Mouse (Mus musculus) left cerebral cortex, adult 6 months (tissue): ENCODE data around the gene Cdc25b. TPM values are rescaled to one million over a fixed set of nuclear protein-coding genes. Genes with fewer than 3 reads are reported as not detected.

Source experiments
- long read RNA-seq, 2 experiments: library from polyadenylated mRNA; unstranded; transcript quantifications; one replicate each; pipeline ENCODE4 v2.0.0; 2019 to 2020
- polyA plus RNA-seq: library from polyadenylated mRNA; unstranded; fragments of <200 nt; fragmentation: Nextera tagmentation; gene quantifications from 2 replicates; pipeline ENCODE4 v1.2.3, GENCODE M21; 2021

The Cdc25b gene
- 3.6 and 4.7 TPM in 2 replicates for polyA plus RNA-seq
- long read RNA-seq, experiment 1, transcript Cdc25b-202 (15 exons, 3,004 nt): major isoform, 8 of 25 reads
- long read RNA-seq, experiment 1, transcript Cdc25b-201 (16 exons, 3,089 nt): minor isoform, 5 of 25 reads
- long read RNA-seq, experiment 1, partial matches to known transcripts: 4 of 25 reads
- long read RNA-seq, experiment 1, other reads (novel, unspliced or antisense): 8 of 25 reads
- long read RNA-seq, experiment 2, partial matches to known transcripts: 1 of 5 reads
- long read RNA-seq, experiment 2, other reads (novel, unspliced or antisense): 1 of 5 reads

DNA sequence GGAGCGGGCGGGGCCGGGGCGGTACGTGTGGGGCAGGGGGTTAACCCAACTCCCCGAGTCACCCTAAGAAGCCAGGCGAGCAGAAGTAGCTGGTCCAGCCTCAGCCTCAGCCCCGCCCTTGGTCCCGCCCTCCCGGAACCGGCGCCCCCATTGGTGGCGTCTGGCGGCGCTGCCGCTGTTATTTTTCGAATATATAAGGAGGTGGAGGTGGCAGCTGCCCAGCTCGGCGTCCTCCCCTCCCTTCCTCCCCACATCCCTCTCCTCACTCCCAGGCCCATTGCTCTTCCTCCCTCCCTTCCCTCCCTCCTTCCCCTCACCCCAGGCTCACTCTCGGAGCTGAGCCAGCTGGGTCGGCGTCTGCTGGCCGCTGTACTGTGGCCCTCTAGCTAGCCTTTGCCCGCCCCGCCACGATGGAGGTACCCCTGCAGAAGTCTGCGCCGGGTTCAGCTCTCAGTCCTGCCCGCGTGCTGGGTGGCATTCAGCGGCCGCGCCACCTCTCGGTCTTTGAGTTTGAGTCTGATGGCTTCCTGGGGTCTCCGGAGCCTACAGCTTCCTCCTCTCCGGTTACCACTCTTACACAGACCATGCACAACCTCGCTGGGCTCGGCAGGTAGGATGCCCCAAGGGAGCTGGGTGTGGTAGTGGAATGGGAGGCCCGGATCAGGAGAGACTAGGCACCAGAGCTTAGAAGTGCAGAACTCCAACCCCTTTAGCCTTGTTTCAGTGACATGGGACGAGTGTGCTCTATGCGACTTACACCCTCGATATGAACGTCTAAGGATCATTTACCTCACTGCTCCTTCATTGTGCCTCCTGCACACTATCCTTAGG lies at the start of gene Cdc25b, which contains the start of gene Spef1:
Gene Cdc25b (plus strand): TSS at position 179 of the 831 bp plus-strand sequence.
Gene Spef1 (minus strand): TSS at position 512 of the 831 bp plus-strand sequence.

DNA sequence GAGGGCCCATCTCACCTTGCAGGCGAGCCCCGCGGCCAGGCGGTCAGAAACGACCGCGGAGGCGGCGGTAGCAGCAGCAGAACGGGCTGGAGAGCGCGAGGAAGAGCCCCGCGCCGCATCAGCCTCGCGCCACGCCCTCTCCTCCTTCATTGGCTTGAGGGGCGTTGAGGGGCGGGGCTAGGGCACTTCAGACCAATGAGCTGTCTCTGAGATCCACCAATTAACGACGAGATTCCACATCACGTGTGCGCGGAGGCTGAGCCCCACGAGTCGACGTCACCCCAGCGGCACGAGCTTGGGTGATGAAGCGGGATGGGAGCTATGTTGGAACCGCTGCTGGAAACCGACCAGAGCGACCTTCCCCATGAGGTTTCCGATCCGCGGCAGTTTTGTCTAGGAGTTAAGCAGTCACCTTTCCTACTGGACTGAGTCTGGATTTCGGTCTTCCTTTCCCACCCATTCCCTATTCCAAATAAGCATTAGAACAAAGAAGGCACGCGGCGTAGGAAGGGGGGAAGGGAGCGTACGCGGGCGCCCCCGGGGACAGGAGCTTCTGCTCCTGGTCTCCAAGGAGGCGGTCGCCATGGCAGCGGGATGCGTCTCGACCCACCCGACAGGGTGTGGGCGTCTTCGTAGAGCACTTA lies 26.7 kb upstream of the Cdc25b start, which contains the start of gene 1700037H04Rik:
Gene 1700037H04Rik (minus strand): TSS at position 144 of the 644 bp plus-strand sequence.

DNA sequence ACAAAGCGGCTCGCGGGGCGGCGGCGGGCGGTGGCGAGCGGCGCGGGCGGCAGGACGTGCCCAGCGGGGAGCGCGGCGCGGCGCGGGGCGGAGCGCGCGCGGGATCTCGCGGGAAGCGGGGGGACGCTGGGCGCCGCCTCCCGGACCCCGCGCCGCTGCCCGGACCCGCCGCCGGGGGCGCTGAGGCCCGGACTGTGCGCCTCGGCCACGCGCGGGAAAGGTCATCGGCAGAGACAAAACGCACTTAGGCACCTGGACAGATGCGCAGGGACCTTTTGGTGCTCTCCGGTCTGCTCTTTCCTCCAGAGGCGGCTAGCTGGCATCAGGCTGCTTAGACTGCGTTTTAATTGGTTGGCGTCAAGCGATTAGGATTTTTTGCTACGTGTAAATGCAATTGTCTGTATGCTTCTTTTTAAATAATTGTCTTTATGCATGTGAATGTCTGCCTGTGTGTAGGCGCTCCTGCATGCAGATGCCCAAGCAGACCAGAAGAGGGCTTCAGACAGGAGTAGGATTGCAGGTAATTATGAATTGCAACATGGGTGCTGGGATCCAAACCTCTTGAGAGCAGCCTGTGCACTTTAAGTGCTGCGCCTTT lies 6.7 kb upstream of the Cdc25b start, which contains the start of gene Cenpb:
Gene Cenpb (minus strand): TSS at position 78 of the 598 bp plus-strand sequence.

DNA sequence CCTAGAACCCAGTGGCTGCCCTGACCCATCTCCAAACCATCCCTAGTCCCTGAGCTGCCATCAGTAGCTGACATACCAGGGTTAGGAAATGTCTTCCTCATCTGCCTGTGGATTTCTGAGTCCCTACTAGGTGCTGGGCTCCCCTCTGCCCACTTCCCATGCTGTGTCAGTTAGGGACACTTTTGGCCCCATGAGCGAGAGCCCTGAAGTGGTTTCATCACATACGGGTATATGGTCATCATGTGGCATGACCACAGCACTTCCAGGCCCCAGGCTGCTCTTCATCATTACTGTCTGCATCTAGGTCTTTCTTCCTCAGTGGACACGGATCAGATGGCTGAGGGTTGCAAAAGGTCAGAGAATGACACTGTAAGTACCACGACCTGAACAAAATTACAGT lies 20.0 kb downstream of the Cdc25b start, which contains the start of gene Ap5s1:
Gene Ap5s1 (plus strand): TSS at position 301 of the 400 bp plus-strand sequence.

DNA sequence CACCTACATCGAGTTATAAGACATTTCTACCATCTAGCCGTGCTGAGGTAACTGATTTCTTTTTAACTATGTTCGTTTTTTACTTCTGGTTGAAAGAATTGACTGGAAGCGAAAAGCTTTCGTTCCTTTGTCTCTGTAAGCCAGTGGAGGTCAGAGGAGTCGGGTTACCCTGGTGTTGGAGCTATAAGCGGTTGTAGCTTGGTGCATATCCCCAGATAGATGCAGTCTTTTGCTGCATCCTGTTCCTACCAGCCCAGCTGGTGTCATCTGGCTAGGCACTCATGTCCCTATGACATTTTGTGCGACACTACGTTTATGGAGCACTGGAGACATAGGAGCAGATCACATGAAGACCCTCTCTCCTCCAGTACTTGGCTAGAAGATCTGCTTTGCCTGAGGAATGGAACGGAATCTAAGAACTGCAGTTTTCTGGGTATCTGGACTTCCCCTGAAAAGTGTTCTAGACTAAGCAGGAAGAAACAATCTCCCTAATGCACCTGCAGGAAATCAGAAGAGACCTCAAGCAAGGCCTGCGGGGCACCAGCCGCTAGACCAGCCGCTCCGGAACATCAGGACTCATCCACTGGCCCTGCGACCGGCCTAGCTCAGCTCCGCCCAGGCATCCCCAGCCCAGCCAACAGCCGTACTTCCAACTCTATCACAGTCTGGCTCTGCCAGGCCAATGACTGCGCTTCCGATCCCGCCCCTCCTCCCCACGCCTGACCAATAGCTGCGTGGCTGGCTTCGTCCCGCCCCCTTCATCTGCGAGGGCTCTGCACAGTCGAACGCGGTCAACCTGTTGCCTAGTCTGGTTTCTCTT lies 46.8 kb downstream of the Cdc25b start, which contains the start of gene Mavs:
Gene Mavs (plus strand): TSS at position 757 of the 820 bp plus-strand sequence.

Other genes starting within 250 kb of the Cdc25b start
- gene Gfra4, start 143.9 kb upstream of the Cdc25b start, polyA plus RNA-seq: 95.8 and 168 TPM in 2 replicates
- 0.90 and 1.4 TPM in 2 replicates for gene Adam33, start 123.1 kb upstream of the Cdc25b start, polyA plus RNA-seq
- 0.06 TPM in 1 of 2 replicates, not detected in the other for gene Siglec1, start 100.2 kb upstream of the Cdc25b start, polyA plus RNA-seq
- gene Hspa12b, start 59.7 kb upstream of the Cdc25b start, polyA plus RNA-seq: 0.97 and 1.6 TPM in 2 replicates
- gene Gm11037, start 53.5 kb upstream of the Cdc25b start, polyA plus RNA-seq: not detected in 2 replicates
- 67.9 and 147 TPM in 2 replicates for gene 1700037H04Rik, start 26.9 kb upstream of the Cdc25b start, polyA plus RNA-seq
- 4.0 and 4.6 TPM in 2 replicates for gene Cenpb, start 6.9 kb upstream of the Cdc25b start, polyA plus RNA-seq
- gene Spef1, start 333 bp downstream of the Cdc25b start, polyA plus RNA-seq: 2.8 and 4.3 TPM in 2 replicates
- 29.5 and 32.4 TPM in 2 replicates for gene Ap5s1, start 20.1 kb downstream of the Cdc25b start, polyA plus RNA-seq
- 4.0 and 4.8 TPM in 2 replicates for gene Mavs, start 47.1 kb downstream of the Cdc25b start, polyA plus RNA-seq
- 6.8 and 61.9 TPM in 2 replicates for gene Pank2, start 75.5 kb downstream of the Cdc25b start, polyA plus RNA-seq
- 19.6 and 21.2 TPM in 2 replicates for gene Rnf24, start 165.9 kb downstream of the Cdc25b start, polyA plus RNA-seq